Mouse (Mus musculus) subcutaneous adipose tissue, adult 2 months (tissue): ENCODE measurements around the gene Kcnmb1. TPM values are rescaled to one million over a fixed set of nuclear protein-coding genes. Genes with fewer than 3 reads are reported as not detected.

Experiments
- polyA plus RNA-seq: library from polyadenylated mRNA; depleted of rRNA; stranded (reverse); fragments of >200 nt; gene quantifications from 2 replicates; pipeline ENCODE4 v1.2.3, GENCODE M21; 2012; ENCODE audit warnings: low replicate concordance; rRNA removed

Gene Kcnmb1
- polyA plus RNA-seq = 1.1 and 8.6 TPM in 2 replicates

GRCm38 (mm10) chr11:33962688-33963407 lies at the start of gene Kcnmb1:
TSS of gene Kcnmb1 (plus strand) at chr11:33963013.

DNA sequence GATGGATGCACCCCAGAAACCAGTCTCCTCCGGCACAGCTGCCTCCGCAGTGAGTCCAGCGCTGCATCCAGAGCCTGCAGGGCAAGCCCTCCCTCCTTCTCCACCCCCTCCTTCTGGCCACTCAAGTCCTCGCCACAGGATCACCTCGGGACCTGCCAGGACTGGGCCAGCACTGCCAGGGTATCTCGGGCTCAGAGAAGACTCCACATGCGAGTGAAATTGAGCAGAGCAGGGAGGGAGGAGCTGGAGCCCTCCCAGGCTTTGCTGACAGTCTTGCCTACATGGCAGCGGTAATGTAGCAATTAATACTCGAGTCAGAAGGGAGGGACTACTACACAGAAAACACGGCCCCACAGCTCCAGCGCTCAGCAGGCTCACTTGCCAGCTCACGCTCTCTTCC lies 30.1 kb downstream of the Kcnmb1 start, which contains the start of gene Kcnip1:
Gene Kcnip1, minus strand, starts transcription at position 215 of the 400 bp plus-strand sequence.

Other genes with a start within 250 kb of the Kcnmb1 start
- gene Kcnip1, start 30.1 kb downstream of the Kcnmb1 start, polyA plus RNA-seq = 9.7 TPM in 1 of 2 replicates, not detected in the other
- gene Lcp2, start 83.9 kb downstream of the Kcnmb1 start, polyA plus RNA-seq = 4.9 and 8.6 TPM in 2 replicates
- 0.33 TPM in 1 of 2 replicates, not detected in the other for gene 4930469K13Rik, start 135.5 kb downstream of the Kcnmb1 start, polyA plus RNA-seq
- gene Foxi1, start 245.1 kb downstream of the Kcnmb1 start, polyA plus RNA-seq = 0.06 TPM in 1 of 2 replicates, not detected in the other